Mouse (Mus musculus): Measurements from ENCODE around the gene Ccdc7b.
"Not testable (repeated sequence)": the region's sequence is repeated elsewhere in the genome, so short reads cannot be mapped to it uniquely, and the experiment has no call there.

Ccdc7b gene

DNA sequence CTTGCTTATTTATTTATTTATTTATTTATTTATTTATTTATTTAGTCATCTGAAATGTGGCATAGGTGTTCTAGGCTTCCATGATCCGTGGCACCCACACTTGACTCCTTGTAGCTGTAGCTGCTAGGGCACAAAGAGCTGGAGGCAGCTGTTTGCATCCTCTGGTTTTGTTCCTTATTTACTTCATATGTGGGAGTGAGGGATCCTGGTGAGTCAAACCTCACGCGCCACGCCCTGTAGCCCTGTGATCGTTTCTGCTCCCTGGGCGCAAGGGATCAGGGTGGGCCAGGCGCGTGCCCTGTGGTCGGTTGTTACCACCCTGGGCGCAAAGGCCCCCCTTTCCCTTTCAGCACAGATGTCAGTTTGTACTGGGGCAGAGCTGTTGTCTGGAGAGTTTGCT is at the start of gene Ccdc7b:
TSS of gene Ccdc7b (plus strand) at position 301 of the 400 bp plus-strand sequence.
- not testable (repeated sequence) for DNase-seq

DNA sequence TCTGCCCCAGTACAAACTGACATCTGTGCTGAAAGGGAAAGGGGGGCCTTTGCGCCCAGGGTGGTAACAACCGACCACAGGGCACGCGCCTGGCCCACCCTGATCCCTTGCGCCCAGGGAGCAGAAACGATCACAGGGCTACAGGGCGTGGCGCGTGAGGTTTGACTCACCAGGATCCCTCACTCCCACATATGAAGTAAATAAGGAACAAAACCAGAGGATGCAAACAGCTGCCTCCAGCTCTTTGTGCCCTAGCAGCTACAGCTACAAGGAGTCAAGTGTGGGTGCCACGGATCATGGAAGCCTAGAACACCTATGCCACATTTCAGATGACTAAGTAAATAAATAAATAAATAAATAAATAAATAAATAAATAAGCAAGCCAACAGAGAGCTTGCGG is 1.5 kb upstream of the Ccdc7b start, which contains the start of gene Ccdc7a:
TSS of gene Ccdc7a (minus strand) at position 101 of the 400 bp plus-strand sequence.
- not testable (repeated sequence) for DNase-seq

DNA sequence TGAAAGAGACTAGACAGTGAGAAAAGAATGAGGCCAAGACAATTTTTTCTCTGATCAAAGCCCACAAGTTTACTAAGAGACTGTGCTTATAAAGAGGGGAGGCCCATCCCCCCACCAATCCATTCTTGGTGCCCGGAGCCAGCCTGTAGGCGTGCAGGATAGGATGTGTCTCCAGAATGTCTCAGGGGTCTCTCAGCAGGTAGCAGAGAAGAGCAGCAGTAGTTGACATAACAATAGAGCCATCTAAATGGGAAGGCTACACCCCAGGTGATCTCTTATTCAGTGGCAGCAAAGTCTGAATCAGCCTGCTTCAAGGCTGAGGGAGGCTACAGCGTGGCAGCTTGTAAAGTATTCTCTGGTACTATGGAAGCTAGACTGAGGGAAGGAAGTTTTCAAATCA is 48.8 kb downstream of the Ccdc7b start:
- not testable (repeated sequence) for DNase-seq

DNA sequence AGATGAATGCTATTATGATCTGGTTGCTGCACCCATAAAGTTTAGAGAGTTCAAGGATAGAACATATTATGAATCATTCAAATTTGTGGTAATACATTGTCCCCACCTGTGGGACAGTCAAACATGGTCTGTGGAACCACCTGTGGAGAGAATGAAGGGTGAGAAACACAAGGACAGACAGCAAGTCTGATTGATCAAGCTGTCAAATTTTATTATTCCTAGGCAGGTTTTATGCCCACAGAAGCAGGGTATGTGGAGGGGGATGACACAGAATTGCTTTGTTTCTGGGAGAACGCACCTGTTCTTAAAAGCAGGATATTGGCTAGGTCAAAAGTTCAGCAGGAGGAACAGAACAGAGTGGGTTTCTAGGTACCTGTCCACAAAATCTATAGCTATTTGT is 64.6 kb downstream of the Ccdc7b start, which contains the start of gene Gm10999:
TSS of gene Gm10999 (minus strand) at position 101 of the 400 bp plus-strand sequence.
- DNase-seq, result no peak

DNA sequence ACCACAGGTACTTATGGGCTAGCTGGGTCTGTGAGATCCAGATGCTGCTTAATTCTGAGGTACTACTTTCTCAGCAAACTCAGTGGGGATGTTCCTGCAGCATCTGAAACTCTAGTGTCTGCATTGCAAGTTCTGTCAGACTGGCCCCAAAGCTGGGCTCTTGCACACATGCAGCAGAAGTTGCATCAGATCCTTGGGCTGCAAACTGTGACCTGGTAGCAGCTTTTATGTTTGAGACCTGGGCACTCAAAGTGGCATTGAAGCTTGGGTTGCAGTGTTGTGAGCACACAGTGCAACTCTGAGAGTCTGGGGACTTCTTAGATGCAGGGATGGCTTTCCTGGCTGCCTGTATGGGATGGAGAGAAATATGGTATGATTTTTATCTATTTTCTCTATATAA is 66.5 kb downstream of the Ccdc7b start:
- DNase-seq, result no peak
